Mouse (Mus musculus): Measurements from ENCODE around the gene Cdc5l. TPM values are rescaled to one million over a fixed set of nuclear protein-coding genes. Genes with fewer than 3 reads are reported as not detected.

The Cdc5l gene
- total and polyA plus RNA-seq, 3 experiments = 45.2 to 69.6 (median 58.9) TPM

DNA sequence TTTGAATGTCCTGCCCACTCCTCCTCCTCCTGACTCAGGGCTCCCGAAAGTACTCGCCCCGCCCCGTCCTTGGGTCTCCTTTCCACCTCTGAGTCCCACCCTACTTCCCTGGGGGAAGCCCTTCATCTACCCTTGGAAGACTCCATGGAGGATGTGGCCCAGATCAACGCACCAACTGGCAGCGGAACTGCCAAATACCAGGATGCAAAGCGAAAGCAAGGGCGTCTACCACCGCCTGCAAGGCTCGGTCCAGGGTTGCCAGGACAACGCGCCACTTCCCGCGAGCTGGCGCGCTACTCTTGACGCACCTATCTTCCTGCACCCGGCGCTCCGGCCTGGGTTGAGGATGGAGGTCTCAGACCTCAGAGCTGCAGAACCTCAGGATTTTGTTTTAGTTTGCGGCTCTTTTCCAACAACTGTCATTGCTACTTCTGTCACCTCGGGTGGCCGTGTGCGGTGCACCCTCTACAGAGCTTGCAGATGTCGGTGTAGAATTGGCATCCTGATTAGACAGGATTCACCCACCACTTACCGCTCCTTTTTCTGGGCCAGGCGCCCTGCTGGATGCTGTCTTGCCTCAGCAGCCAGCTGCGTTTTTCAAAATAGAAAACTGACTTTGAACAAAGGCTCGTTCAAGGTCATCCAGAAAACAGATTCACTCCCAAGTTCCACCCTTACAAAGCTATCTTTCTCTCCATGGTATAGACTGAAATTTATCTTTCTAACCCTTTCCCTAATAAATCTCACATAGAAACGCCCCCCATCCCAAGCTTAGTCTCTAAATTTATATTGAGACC lies 41.3 kb upstream of the Cdc5l start, which contains the start of gene Spats1:
TSS of gene Spats1 (minus strand) at position 747 of the 797 bp plus-strand sequence.
- H3K4me3 ChIP-seq (replicated peaks in 1 of 3; ENCODE audit: low read depth in 2 of 3, low read length in 2 of 3, poor library complexity in 1 of 3) = peak within 1 kb of the TSS; percentile 61 to 70 (median 70)
- no peak within 1 kb of the TSS for H3K27ac ChIP-seq (ENCODE audit: insufficient read depth, low read depth)
- dilution Hi-C loops (cut with MboI; ENCODE audit: extremely low pct_ligation_motif_present, extremely low pct_unique_long_range_greater_than_20kb, low sequenced_read_pairs) = no loop called here
- H3K36me3 ChIP-seq (replicated peaks in 1 of 2; ENCODE audit: control insufficient read depth in 1 of 2, insufficient read depth in 1 of 2, low read length in 1 of 2) = no peaks in the 10 kb centered on the region
- in situ Hi-C loops (cut with MboI; ENCODE audit: low pct_ligation_motif_present, low pct_unique_long_range_greater_than_20kb, low sequenced_read_pairs) = loop anchor here (5.0 to 25.0 kb wide), 2 partner anchors 82 to 187 kb away; partner anchors contain the start of genes Capn11 and Nfkbie
- H3K9ac ChIP-seq (ENCODE audit: insufficient read depth, low read depth) = peak within 1 kb of the TSS; percentile 55; the same call in 1 of the 2 replicates
- H3K27me3 ChIP-seq (replicated peaks) = peaks cover 6% of the 10 kb centered on the region
- no peaks in the 10 kb centered on the region for H3K9me3 ChIP-seq (replicated peaks; ENCODE audit: low read length)
- no peaks in the 10 kb centered on the region for H3K79me2 ChIP-seq (replicated peaks; ENCODE audit: control insufficient read depth, extremely low read depth, insufficient read depth, poor library complexity, severe bottlenecking)
- TF ChIP-seq UBTF (IDR thresholded peaks at IDR 0.05; ENCODE audit: low read depth, low read length) (no peak), TBP (conservative IDR thresholded peaks at IDR 0.05; ENCODE audit: low read depth, low read length) (no peak), MXI1 (IDR thresholded peaks at IDR 0.05; ENCODE audit: low read depth, low read length) (peak; percentile 95), RAD21 (IDR thresholded peaks at IDR 0.05; ENCODE audit: low read depth, low read length) (no peak), MAFK (IDR thresholded peaks at IDR 0.05; ENCODE audit: insufficient replicate concordance, low read length) (no peak), TCF12 (IDR thresholded peaks at IDR 0.05; ENCODE audit: low read depth, low read length) (peak; percentile 56), RCOR1 (conservative IDR thresholded peaks at IDR 0.05; ENCODE audit: low read depth, low read length) (no peak), GABPA (IDR thresholded peaks at IDR 0.05; ENCODE audit: insufficient replicate concordance, low read depth, low read length) (no peak), SIN3A (IDR thresholded peaks at IDR 0.05; ENCODE audit: low read length) (peak; percentile 85), CHD2 (IDR thresholded peaks at IDR 0.05; ENCODE audit: low read length) (peak; percentile 61), NRF1 (IDR thresholded peaks at IDR 0.05; ENCODE audit: low read depth, low read length) (peak; percentile 43; the same call in 1 of the 2 replicates), CHD1 (IDR thresholded peaks at IDR 0.05; ENCODE audit: low read depth, low read length) (no peak), ZKSCAN1 (IDR thresholded peaks at IDR 0.05; ENCODE audit: borderline replicate concordance, low read depth, low read length) (no peak), ZNF384 (IDR thresholded peaks at IDR 0.05; ENCODE audit: low read depth, low read length) (no peak), PAX5 (IDR thresholded peaks at IDR 0.05; ENCODE audit: low read length) (no peak), NELFE (IDR thresholded peaks at IDR 0.05; ENCODE audit: low read depth, low read length) (peak; percentile 66; the same call in 1 of the 2 replicates), MYC (IDR thresholded peaks at IDR 0.05; ENCODE audit: low read depth, low read length) (no peak), E2F4 (IDR thresholded peaks at IDR 0.05; ENCODE audit: insufficient replicate concordance, low read depth, low read length) (0 out of 2 replicates have a peak, but pooled peaks have one; percentile 41), POLR2A (IDR thresholded peaks at IDR 0.05; ENCODE audit: low read depth, low read length) (peak; percentile 69; the same call in 1 of the 2 replicates), EP300 (IDR thresholded peaks at IDR 0.05; ENCODE audit: low read length) (no peak), USF1 (IDR thresholded peaks at IDR 0.05; ENCODE audit: low read depth, low read length) (no peak), JUN (IDR thresholded peaks at IDR 0.05; ENCODE audit: insufficient read depth, low read depth, low read length) (no peak), ELF1 (IDR thresholded peaks at IDR 0.05; ENCODE audit: low read depth, low read length) (peak; percentile 81), BHLHE40 (IDR thresholded peaks at IDR 0.05; ENCODE audit: low read depth, low read length) (no peak), USF2 (conservative IDR thresholded peaks at IDR 0.05; ENCODE audit: low read depth, low read length) (no peak), ZMIZ1 (IDR thresholded peaks at IDR 0.05; ENCODE audit: low read depth, low read length) (peak; percentile 60), MAZ (IDR thresholded peaks at IDR 0.05; ENCODE audit: low read depth, low read length) (0 out of 2 replicates have a peak, but pooled peaks have one; percentile 30), MEF2A (IDR thresholded peaks at IDR 0.05; ENCODE audit: borderline replicate concordance, low read depth, low read length) (0 out of 2 replicates have a peak, but pooled peaks have one; percentile 38), ETS1 (conservative IDR thresholded peaks at IDR 0.05; ENCODE audit: low read depth, low read length) (no peak), HCFC1 (IDR thresholded peaks at IDR 0.05; ENCODE audit: low read depth, low read length) (no peak; the same call in 1 of the 2 replicates)
- peaks cover 3 to 42% of the 10 kb centered on the region in 2 experiments; a peak in 2 of 4 replicates for H3K4me1 ChIP-seq (ENCODE audit: control insufficient read depth in 1 of 2, insufficient read depth in 2 of 2)
- DNase-seq (ENCODE audit: extremely low read depth) = peak; percentile 85
- H3K4me2 ChIP-seq (ENCODE audit: insufficient read depth, low read depth, poor library complexity, severe bottlenecking) = peak within 1 kb of the TSS; percentile 91

Data from CH12.LX (cell line).